Comparison of ENCODE assay signal across 8 mouse cellular contexts in genomic region chr2:158106947-158107587, GRCm38 (mm10). TPM values are rescaled to one million over a fixed set of nuclear protein-coding genes. Genes with fewer than 3 reads are reported as not detected.
DNase-seq lines count a peak whose midpoint lies in the region; ATAC-seq lines count a peak whose summit lies in the region.

No protein-coding gene starts in this region.

- no peak overlapping the region for H3K9ac ChIP-seq in hindbrain, embryonic 12.5 days
- H3K9ac ChIP-seq in forebrain, embryonic 13.5 days, result no peak overlapping the region
- H3K9ac ChIP-seq in hindbrain, embryonic 16.5 days (ENCODE audit: low read depth, low read length), result no peak overlapping the region
- H3K9ac ChIP-seq in limb, embryonic 15.5 days, result no peak overlapping the region
- no peak overlapping the region for H3K9ac ChIP-seq in midbrain, embryonic 15.5 days

- no peak for ATAC-seq in hindbrain, embryonic 12.5 days (ENCODE audit: low FRiP score)
- peak; percentile 51 for ATAC-seq in forebrain, embryonic 13.5 days
- ATAC-seq in hindbrain, embryonic 16.5 days, result peak; percentile 83
- no peak for ATAC-seq in limb, embryonic 15.5 days (ENCODE audit: insufficient number of reproducible peaks, low FRiP score, low TSS enrichment, low read depth)
- ATAC-seq in midbrain, embryonic 15.5 days (replicated peaks), result 0 out of 2 replicates have a peak, but pooled peaks have one; percentile 11

- 51% methylated on average over 6 of the region's 6 CpGs for whole genome bisulfite sequencing in hindbrain, embryonic 10.5 days
- WGBS in hindbrain, embryonic 12.5 days, result 43% methylated on average over 6 of the region's 6 CpGs
- 30% methylated on average over 6 of the region's 6 CpGs for WGBS in forebrain, embryonic 13.5 days
- 26% methylated on average over 6 of the region's 6 CpGs for WGBS in hindbrain, embryonic 16.5 days
- 24% methylated on average over 6 of the region's 6 CpGs for WGBS in limb, embryonic 15.5 days
- WGBS in midbrain, embryonic 15.5 days, result 32% methylated on average over 6 of the region's 6 CpGs

- no peak overlapping the region for H3K4me2 ChIP-seq in hindbrain, embryonic 12.5 days (replicated peaks)
- H3K4me2 ChIP-seq in forebrain, embryonic 13.5 days, result no peak overlapping the region
- no peak overlapping the region for H3K4me2 ChIP-seq in hindbrain, embryonic 16.5 days (ENCODE audit: low read length)
- H3K4me2 ChIP-seq in limb, embryonic 15.5 days, result no peak overlapping the region
- H3K4me2 ChIP-seq in midbrain, embryonic 15.5 days, result no peak overlapping the region

- no peaks in the 10 kb centered on the region for H3K36me3 ChIP-seq in hindbrain, embryonic 10.5 days
- no peaks in the 10 kb centered on the region for H3K36me3 ChIP-seq in hindbrain, embryonic 12.5 days
- no peaks in the 10 kb centered on the region for H3K36me3 ChIP-seq in forebrain, embryonic 13.5 days (ENCODE audit: poor library complexity, severe bottlenecking)
- H3K36me3 ChIP-seq in hindbrain, embryonic 16.5 days (ENCODE audit: control insufficient read depth, insufficient read depth, low read length), result no peaks in the 10 kb centered on the region
- H3K36me3 ChIP-seq in limb, embryonic 15.5 days, result no peaks in the 10 kb centered on the region
- H3K36me3 ChIP-seq in midbrain, embryonic 15.5 days (replicated peaks), result no peaks in the 10 kb centered on the region

- H3K27me3 ChIP-seq in hindbrain, embryonic 10.5 days (ENCODE audit: insufficient read depth, poor library complexity, severe bottlenecking), result no peaks in the 10 kb centered on the region
- no peaks in the 10 kb centered on the region for H3K27me3 ChIP-seq in hindbrain, embryonic 12.5 days
- H3K27me3 ChIP-seq in forebrain, embryonic 13.5 days, result no peaks in the 10 kb centered on the region
- no peaks in the 10 kb centered on the region for H3K27me3 ChIP-seq in hindbrain, embryonic 16.5 days (replicated peaks; ENCODE audit: control insufficient read depth, insufficient read depth, low read length)
- H3K27me3 ChIP-seq in limb, embryonic 15.5 days, result no peaks in the 10 kb centered on the region
- no peaks in the 10 kb centered on the region for H3K27me3 ChIP-seq in midbrain, embryonic 15.5 days (replicated peaks)

- no peak overlapping the region for H3K4me3 ChIP-seq in hindbrain, embryonic 10.5 days
- no peak overlapping the region for H3K4me3 ChIP-seq in hindbrain, embryonic 12.5 days
- H3K4me3 ChIP-seq in forebrain, embryonic 13.5 days, result no peak overlapping the region
- no peak overlapping the region for H3K4me3 ChIP-seq in hindbrain, embryonic 16.5 days (ENCODE audit: low read length)
- H3K4me3 ChIP-seq in limb, embryonic 15.5 days, result no peak overlapping the region
- H3K4me3 ChIP-seq in midbrain, embryonic 15.5 days, result no peak overlapping the region

- H3K9me3 ChIP-seq in hindbrain, embryonic 10.5 days, result no peaks in the 10 kb centered on the region
- no peaks in the 10 kb centered on the region for H3K9me3 ChIP-seq in hindbrain, embryonic 12.5 days (replicated peaks)
- no peaks in the 10 kb centered on the region for H3K9me3 ChIP-seq in forebrain, embryonic 13.5 days (replicated peaks)
- no peaks in the 10 kb centered on the region for H3K9me3 ChIP-seq in hindbrain, embryonic 16.5 days (ENCODE audit: control insufficient read depth, low read length)
- no peaks in the 10 kb centered on the region for H3K9me3 ChIP-seq in limb, embryonic 15.5 days
- H3K9me3 ChIP-seq in midbrain, embryonic 15.5 days, result no peaks in the 10 kb centered on the region

- DNase-seq in hindbrain, embryonic 10.5 days (ENCODE audit: low spot score), result peak; percentile 63
- DNase-seq in adrenal gland, postnatal 10 days, result peak; percentile 76
- no peak for DNase-seq in cerebellum, postnatal 14 days

- H3K4me1 ChIP-seq in hindbrain, embryonic 10.5 days (replicated peaks), result peaks cover 13% of the 10 kb centered on the region
- peaks cover 8% of the 10 kb centered on the region for H3K4me1 ChIP-seq in hindbrain, embryonic 12.5 days
- peaks cover 8% of the 10 kb centered on the region for H3K4me1 ChIP-seq in forebrain, embryonic 13.5 days
- peaks cover 6% of the 10 kb centered on the region for H3K4me1 ChIP-seq in hindbrain, embryonic 16.5 days (ENCODE audit: control insufficient read depth, insufficient read depth, low read depth, low read length)
- H3K4me1 ChIP-seq in limb, embryonic 15.5 days, result peaks cover 21% of the 10 kb centered on the region
- 0 out of 2 replicates have a peak, but pooled peaks cover 3% of the 10 kb centered on the region for H3K4me1 ChIP-seq in midbrain, embryonic 15.5 days

- no peak overlapping the region for H3K27ac ChIP-seq in hindbrain, embryonic 10.5 days
- H3K27ac ChIP-seq in hindbrain, embryonic 12.5 days, result no peak overlapping the region
- H3K27ac ChIP-seq in forebrain, embryonic 13.5 days, result 0 out of 2 replicates have a peak overlapping the region, but pooled peaks have one; percentile 1
- 0 out of 2 replicates have a peak overlapping the region, but pooled peaks have one; percentile 9 for H3K27ac ChIP-seq in hindbrain, embryonic 16.5 days (ENCODE audit: low read depth, low read length)
- H3K27ac ChIP-seq in limb, embryonic 15.5 days, result peak overlapping the region; percentile 47
- peak overlapping the region; percentile 49; the same call in 1 of the 2 replicates for H3K27ac ChIP-seq in midbrain, embryonic 15.5 days

RNA-seq across cellular contexts. Expression of gene Tgm2, which starts 39.2 kb away (rescaled TPM):
- 7.5 and 10.2 TPM in 2 replicates for polyA plus RNA-seq in hindbrain, embryonic 10.5 days (2016; fragmentation: Nextera tagmentation; extraction: Ambion mirVana)
- polyA plus RNA-seq in hindbrain, embryonic 12.5 days (2016; fragmentation: Nextera tagmentation; extraction: Ambion mirVana), result 9.9 and 11.1 TPM in 2 replicates
- total RNA-seq in adrenal gland, postnatal 10 days (2021), result 10 to 100 TPM; 77.2 to 80.0 TPM
- 3.9 and 4.7 TPM in 2 replicates for polyA plus RNA-seq in forebrain, embryonic 13.5 days (2015; fragmentation: Nextera tagmentation; extraction: Ambion mirVana)
- 7.9 and 11.4 TPM in 2 replicates for polyA plus RNA-seq in hindbrain, embryonic 16.5 days (2015; fragmentation: Nextera tagmentation; extraction: Ambion mirVana)
- polyA plus RNA-seq in limb, embryonic 15.5 days (2015; fragmentation: Nextera tagmentation; extraction: Ambion mirVana), result 13.3 and 18.1 TPM in 2 replicates
- 10.1 and 12.4 TPM in 2 replicates for polyA plus RNA-seq in midbrain, embryonic 15.5 days (2015; fragmentation: Nextera tagmentation; extraction: Ambion mirVana)

Comparison
In these comparisons a context has a peak if more than half of its experiments do, and no peak if none do; other contexts are left out.
1. H3K27ac ChIP-seq: peak in forebrain, embryonic 13.5 days (single experiment), hindbrain, embryonic 16.5 days (single experiment), limb, embryonic 15.5 days (single experiment) and midbrain, embryonic 15.5 days (single experiment); none in hindbrain, embryonic 10.5 days (single experiment) and hindbrain, embryonic 12.5 days (single experiment).
2. ATAC-seq: peak in forebrain, embryonic 13.5 days (single experiment), hindbrain, embryonic 16.5 days (single experiment) and midbrain, embryonic 15.5 days (single experiment); none in hindbrain, embryonic 12.5 days (single experiment) and limb, embryonic 15.5 days (single experiment).
3. DNase-seq: peak in hindbrain, embryonic 10.5 days (single experiment) and adrenal gland, postnatal 10 days (single experiment); none in cerebellum, postnatal 14 days (0 of 2).